Mouse (Mus musculus) kidney, postnatal 0 days (tissue): ENCODE results near the gene Bud23. TPM values are rescaled to one million over a fixed set of nuclear protein-coding genes. Genes with fewer than 3 reads are reported as not detected.

ENCODE experiments used
- ATAC-seq: fragments of 200-750 bp; cut with Nextera tagmentation; replicated peaks from 2 replicates; pipeline ENCODE4 v1.8.0; 2017; ENCODE audit warnings: low read depth, moderate number of reproducible peaks, moderate TSS enrichment, moderate library complexity; ENCODE audit not compliant: low FRiP score
- DNase-seq: peaks from one replicate; pipeline ENCODE4 v3.0.0-alpha.2; 2016; ENCODE audit warnings: low spot score
- H3K27ac ChIP-seq: fragments of 300-500 bp; sonication (generic); 2 replicates; pipeline ENCODE4 v1.5.1; 2014; ENCODE audit warnings: mild to moderate bottlenecking
- H3K27me3 ChIP-seq: fragments of 300-500 bp; sonication (generic); 2 replicates; pipeline ENCODE4 v1.6.1; 2014; ENCODE audit warnings: low read length, mixed read lengths; ENCODE audit not compliant: insufficient read depth
- H3K36me3 ChIP-seq: fragments of 300-500 bp; sonication (generic); 2 replicates; pipeline ENCODE4 v1.6.1; 2014; ENCODE audit warnings: low read length, mixed read lengths; ENCODE audit not compliant: insufficient read depth
- H3K4me1 ChIP-seq: fragments of 300-500 bp; sonication (generic); replicated peaks from 2 replicates; pipeline ENCODE4 v1.6.1; 2014; ENCODE audit warnings: antibody characterized with exemption, low read length, mixed read lengths; ENCODE audit not compliant: insufficient read depth
- H3K4me2 ChIP-seq: fragments of 300-500 bp; sonication (generic); 2 replicates; pipeline ENCODE4 v1.6.1; 2014; ENCODE audit warnings: mild to moderate bottlenecking, low read length, moderate library complexity, mixed read lengths
- H3K4me3 ChIP-seq: fragments of 300-500 bp; sonication (generic); replicated peaks from 2 replicates; pipeline ENCODE4 v1.5.1; 2014; ENCODE audit warnings: low read depth, low read length
- H3K9ac ChIP-seq: fragments of 300-500 bp; sonication (generic); 2 replicates; pipeline ENCODE4 v1.6.1; 2014; ENCODE audit warnings: low read depth, low read length
- H3K9me3 ChIP-seq: fragments of 300-500 bp; sonication (generic); replicated peaks from 2 replicates; pipeline ENCODE4 v1.6.1; 2016; ENCODE audit warnings: low read length, inconsistent platforms, mixed read lengths
- CTCF ChIP-seq: IDR thresholded peaks from 2 replicates; pipeline ENCODE4 v1.5.1; 2016; ENCODE audit warnings: antibody characterized with exemption, low read depth, mild to moderate bottlenecking, moderate library complexity
- WGBS: fragments of 180-500 bp; shearing (Covaris S2); extraction: QIAGEN DNeasy Blood & Tissue Kit; methylation state at CpG from one replicate; pipeline ENCODE4 v1.1.7; 2014; 5-methylcytosine and 5-hydroxymethylcytosine counted together
- polyA plus RNA-seq: library from polyadenylated mRNA; unstranded; fragments of >200 nt; fragmentation: Nextera tagmentation; extraction: Ambion mirVana; gene quantifications from 2 replicates; pipeline ENCODE4 v1.2.1, GENCODE M21; 2015

Bud23 gene
- polyA plus RNA-seq, 1 experiment from 2014 or later: 80.4 TPM

GRCm38 (mm10) chr5:135040777-135041176, 24.0 kb downstream of the Bud23 start:
- Histone ChIP-seq H3K9me3 (no peaks in the 10 kb centered on the region), H3K36me3 (peaks cover 10% of the 10 kb centered on the region; the same call in 1 of the 2 replicates), H3K9ac (no peak overlapping the region), H3K4me3 (no peak overlapping the region), H3K27me3 (no peaks in the 10 kb centered on the region), H3K27ac (no peak overlapping the region), H3K4me2 (no peak overlapping the region), H3K4me1 (no peaks in the 10 kb centered on the region)
- no peak for ATAC-seq
- no peak for DNase-seq
- no peak for TF ChIP-seq CTCF
- 57% methylated on average over 11 of the region's 11 CpGs for WGBS

GRCm38 (mm10) chr5:135040059-135040458, 24.7 kb downstream of the Bud23 start:
- H3K27ac ChIP-seq: no peak overlapping the region
- DNase-seq (no peak), ATAC-seq (no peak)
- H3K4me3 ChIP-seq: no peak overlapping the region
- no peaks in the 10 kb centered on the region for H3K27me3 ChIP-seq
- TF ChIP-seq CTCF: no peak
- no peak overlapping the region for H3K4me2 ChIP-seq
- 64% methylated on average over 6 of the region's 6 CpGs for WGBS
- H3K9me3 ChIP-seq: no peaks in the 10 kb centered on the region
- H3K36me3 ChIP-seq: 0 out of 2 replicates have a peak, but pooled peaks cover 7% of the 10 kb centered on the region
- H3K9ac ChIP-seq: no peak overlapping the region
- no peaks in the 10 kb centered on the region for H3K4me1 ChIP-seq

GRCm38 (mm10) chr5:135039541-135039940, 25.2 kb downstream of the Bud23 start:
- whole genome bisulfite sequencing: 87% methylated on average over 9 of the region's 9 CpGs
- TF ChIP-seq CTCF: no peak
- Histone ChIP-seq H3K4me1 (no peaks in the 10 kb centered on the region), H3K4me3 (no peak overlapping the region), H3K27ac (no peak overlapping the region), H3K9ac (no peak overlapping the region), H3K9me3 (no peaks in the 10 kb centered on the region), H3K36me3 (0 out of 2 replicates have a peak, but pooled peaks cover 7% of the 10 kb centered on the region), H3K4me2 (no peak overlapping the region), H3K27me3 (no peaks in the 10 kb centered on the region)
- ATAC-seq (no peak), DNase-seq (no peak)

GRCm38 (mm10) chr5:135037946-135038345, 26.8 kb downstream of the Bud23 start:
- Histone ChIP-seq H3K9me3 (no peaks in the 10 kb centered on the region), H3K27me3 (no peaks in the 10 kb centered on the region), H3K4me1 (no peaks in the 10 kb centered on the region), H3K36me3 (0 out of 2 replicates have a peak, but pooled peaks cover 7% of the 10 kb centered on the region), H3K27ac (no peak overlapping the region), H3K4me3 (no peak overlapping the region), H3K9ac (no peak overlapping the region), H3K4me2 (no peak overlapping the region)
- DNase-seq (no peak), ATAC-seq (no peak)
- no peak for TF ChIP-seq CTCF
- 90% methylated on average over 3 of the region's 3 CpGs for WGBS

- no peak overlapping the region for H3K27ac ChIP-seq
- H3K4me1 ChIP-seq: no peaks in the 10 kb centered on the region
- no peak for DNase-seq
- no peak for ATAC-seq
- no peak overlapping the region for H3K4me3 ChIP-seq
- no peaks in the 10 kb centered on the region for H3K27me3 ChIP-seq
- H3K4me2 ChIP-seq: no peak overlapping the region
- TF ChIP-seq CTCF: no peak
- no peaks in the 10 kb centered on the region for H3K9me3 ChIP-seq
- H3K9ac ChIP-seq: no peak overlapping the region
- 0 out of 2 replicates have a peak, but pooled peaks cover 7% of the 10 kb centered on the region for H3K36me3 ChIP-seq
- 66% methylated on average over 18 of the region's 18 CpGs for WGBS
These were observed 29.0 kb downstream of the Bud23 start for GRCm38 (mm10) chr5:135035608-135036359.

GRCm38 (mm10) chr5:135034593-135034992, 30.2 kb downstream of the Bud23 start:
- H3K27ac ChIP-seq: no peak overlapping the region
- ATAC-seq (no peak), DNase-seq (no peak)
- H3K36me3 ChIP-seq: 0 out of 2 replicates have a peak, but pooled peaks cover 7% of the 10 kb centered on the region
- peak; percentile 39 for TF ChIP-seq CTCF
- no peak overlapping the region for H3K4me3 ChIP-seq
- H3K4me1 ChIP-seq: no peaks in the 10 kb centered on the region
- H3K9me3 ChIP-seq: no peaks in the 10 kb centered on the region
- 100% methylated on average over 2 of the region's 2 CpGs for WGBS
- H3K27me3 ChIP-seq: no peaks in the 10 kb centered on the region
- no peak overlapping the region for H3K9ac ChIP-seq
- H3K4me2 ChIP-seq: no peak overlapping the region
